Mouse (Mus musculus) cerebellum, adult 9-11 months (tissue): ENCODE data around the gene Insyn1.

Source experiments
- DNase-seq: peaks from one replicate; pipeline ENCODE4 v3.0.0; 2022

Insyn1 gene

GRCm38 (mm10) chr9:58487851-58488801, at the start of gene Insyn1:
TSS of gene Insyn1 (plus strand) at chr9:58488603.
- DNase-seq: peak; percentile 67

GRCm38 (mm10) chr9:58438921-58439396, 49.4 kb upstream of the Insyn1 start:
- DNase-seq: no peak

- DNase-seq: peak; percentile 69
Observed at GRCm38 (mm10) chr9:58440100-58440499, 48.3 kb upstream of the Insyn1 start.

- DNase-seq: peak; percentile 68
Observed at GRCm38 (mm10) chr9:58440614-58441013, 47.8 kb upstream of the Insyn1 start.

GRCm38 (mm10) chr9:58441351-58442104, 46.9 kb upstream of the Insyn1 start:
- peak; percentile 71 for DNase-seq

GRCm38 (mm10) chr9:58442105-58443010, 46.0 kb upstream of the Insyn1 start:
- DNase-seq: peak; percentile 36

GRCm38 (mm10) chr9:58443061-58443460, 45.3 kb upstream of the Insyn1 start:
- no peak for DNase-seq

GRCm38 (mm10) chr9:58446829-58447228, 41.6 kb upstream of the Insyn1 start:
- no peak for DNase-seq

GRCm38 (mm10) chr9:58447997-58448595, 40.3 kb upstream of the Insyn1 start:
- no peak for DNase-seq

GRCm38 (mm10) chr9:58449526-58449925, 38.9 kb upstream of the Insyn1 start:
- no peak for DNase-seq

GRCm38 (mm10) chr9:58453791-58454378, 34.5 kb upstream of the Insyn1 start:
- no peak for DNase-seq

GRCm38 (mm10) chr9:58454886-58455285, 33.5 kb upstream of the Insyn1 start:
- no peak for DNase-seq

GRCm38 (mm10) chr9:58455798-58456197, 32.6 kb upstream of the Insyn1 start:
- DNase-seq: peak; percentile 33

- DNase-seq: no peak
Observed at GRCm38 (mm10) chr9:58457481-58457955, 30.9 kb upstream of the Insyn1 start.

GRCm38 (mm10) chr9:58458341-58458740, 30.1 kb upstream of the Insyn1 start:
- DNase-seq: no peak

- DNase-seq: no peak
Observed at GRCm38 (mm10) chr9:58458856-58459553, 29.4 kb upstream of the Insyn1 start.

GRCm38 (mm10) chr9:58467345-58468025, 20.9 kb upstream of the Insyn1 start:
- DNase-seq: no peak

- no peak for DNase-seq
Observed at GRCm38 (mm10) chr9:58470466-58470865, 17.9 kb upstream of the Insyn1 start.

GRCm38 (mm10) chr9:58473211-58473815, 15.1 kb upstream of the Insyn1 start:
- DNase-seq: no peak

- DNase-seq: peak; percentile 28
Observed at GRCm38 (mm10) chr9:58487076-58487475, 1.3 kb upstream of the Insyn1 start.
